Mouse (Mus musculus) MEL (cell line): Measurements from ENCODE around the gene Ap1m1. TPM values are rescaled to one million over a fixed set of nuclear protein-coding genes. Genes with fewer than 3 reads are reported as not detected.
A peak's percentile ranks its signal among the peaks of the same experiment; 100 is the strongest.

Source experiments
- DNase-seq: peaks from one replicate; pipeline ENCODE4 v3.0.0; 2011; ENCODE audit warnings: low read depth, low spot score
- H3K27ac ChIP-seq: 2 replicates; pipeline ENCODE4 v1.5.1; 2012; ENCODE audit warnings: low read depth, mild to moderate bottlenecking, control low read depth, low read length, moderate library complexity; ENCODE audit not compliant: control insufficient read depth
- H3K27me3 ChIP-seq, 2 experiments: fragments of 150-350 bp in 1 of 2; sonication (generic) in 1 of 2; 2 replicates each; pipeline ENCODE4 v1.6.1; 2012; ENCODE audit warnings: low read length in 2 of 2, mild to moderate bottlenecking in 2 of 2, improper control_type of control experiment in 1 of 2, moderate library complexity in 1 of 2; ENCODE audit not compliant: insufficient read depth in 2 of 2, control insufficient read depth in 1 of 2
- H3K36me3 ChIP-seq, 2 experiments: 2 replicates each; pipeline ENCODE4 v1.6.1; 2012 to 2014; ENCODE audit warnings: low read length in 2 of 2, improper control_type of control experiment in 1 of 2, inconsistent platforms in 1 of 2, mild to moderate bottlenecking in 1 of 2; ENCODE audit not compliant: insufficient read depth in 2 of 2, control insufficient read depth in 1 of 2
- H3K4me1 ChIP-seq, 2 experiments: fragments of 150-350 bp in 1 of 2; sonication (generic) in 1 of 2; 2 replicates each; pipeline ENCODE4 v1.6.1; 2012; ENCODE audit warnings: low read length in 2 of 2, improper control_type of control experiment in 1 of 2, mild to moderate bottlenecking in 1 of 2; ENCODE audit not compliant: insufficient read depth in 2 of 2, control insufficient read depth in 1 of 2
- H3K4me3 ChIP-seq, 2 experiments: fragments of 150-350 bp in 1 of 2; sonication (generic) in 1 of 2; 2 replicates each; pipeline ENCODE4 v1.5.1; 2012; ENCODE audit warnings: low read depth in 2 of 2, low read length in 2 of 2, mild to moderate bottlenecking in 2 of 2, moderate library complexity in 2 of 2, control low read depth in 1 of 2, improper control_type of control experiment in 1 of 2; ENCODE audit not compliant: control insufficient read depth in 1 of 2, insufficient read depth in 1 of 2
- H3K79me2 ChIP-seq: 2 replicates; pipeline ENCODE4 v1.6.1; 2012; ENCODE audit warnings: mild to moderate bottlenecking, low read length, moderate library complexity; ENCODE audit not compliant: control insufficient read depth, poor library complexity, insufficient read depth
- H3K9ac ChIP-seq: 2 replicates; pipeline ENCODE4 v1.6.1; 2012; ENCODE audit warnings: low read depth, mild to moderate bottlenecking, control low read depth, low read length, moderate library complexity; ENCODE audit not compliant: control insufficient read depth, poor library complexity, severe bottlenecking
- H3K9me3 ChIP-seq: fragments of 150-350 bp; sonication (generic); replicated peaks from 2 replicates; pipeline ENCODE4 v1.6.1; 2012; ENCODE audit warnings: mild to moderate bottlenecking, low read length, improper control_type of control experiment, moderate library complexity; ENCODE audit not compliant: insufficient read depth
- BHLHE40 ChIP-seq: IDR thresholded peaks from 2 replicates; pipeline ENCODE4 v1.6.1; 2012; ENCODE audit warnings: low read depth, mild to moderate bottlenecking, inconsistent platforms, low read length, improper control_type of control experiment, borderline replicate concordance
- CHD1 ChIP-seq: IDR thresholded peaks from 2 replicates; pipeline ENCODE4 v1.6.1; 2012; ENCODE audit warnings: low read depth, mild to moderate bottlenecking, inconsistent platforms, low read length, improper control_type of control experiment
- CHD2 ChIP-seq: IDR thresholded peaks from 2 replicates; pipeline ENCODE4 v1.6.1; 2011; ENCODE audit warnings: low read length, improper control_type of control experiment
- CTCF ChIP-seq, 3 experiments: IDR thresholded peaks in 2 of 3; conservative IDR thresholded peaks in 1 of 3; 2 replicates each; pipeline ENCODE4 v1.5.1; 2011 to 2012; ENCODE audit warnings: low read length in 3 of 3, low read depth in 2 of 3, mild to moderate bottlenecking in 2 of 3, improper control_type of control experiment in 1 of 3, inconsistent platforms in 1 of 3, mixed read lengths in 1 of 3, moderate library complexity in 1 of 3; ENCODE audit not compliant: control insufficient read depth in 1 of 3, insufficient read depth in 1 of 3, poor library complexity in 1 of 3, severe bottlenecking in 1 of 3
- E2F4 ChIP-seq: IDR thresholded peaks from 2 replicates; pipeline ENCODE4 v1.6.1; 2011; ENCODE audit warnings: low read depth, low read length, improper control_type of control experiment, borderline replicate concordance
- ELF1 ChIP-seq: IDR thresholded peaks from 2 replicates; pipeline ENCODE4 v1.6.1; 2014; ENCODE audit warnings: low read depth, mild to moderate bottlenecking, inconsistent platforms, low read length, improper control_type of control experiment, moderate library complexity
- EP300 ChIP-seq, 2 experiments: IDR thresholded peaks; 2 replicates each; pipeline ENCODE4 v1.6.1; 2011; ENCODE audit warnings: improper control_type of control experiment in 2 of 2, low read length in 2 of 2, low read depth in 1 of 2, mild to moderate bottlenecking in 1 of 2
- GATA1 ChIP-seq: IDR thresholded peaks from 2 replicates; pipeline ENCODE4 v1.6.1; 2011; ENCODE audit warnings: low read depth, low read length, improper control_type of control experiment
- HCFC1 ChIP-seq: IDR thresholded peaks from 2 replicates; pipeline ENCODE4 v1.6.1; 2012; ENCODE audit warnings: low read depth, mild to moderate bottlenecking, inconsistent platforms, low read length, improper control_type of control experiment, moderate library complexity
- JUND ChIP-seq: IDR thresholded peaks from 2 replicates; pipeline ENCODE4 v1.6.1; 2011; ENCODE audit warnings: low read depth, mild to moderate bottlenecking, improper control_type of control experiment, low read length
- KAT2A ChIP-seq: conservative IDR thresholded peaks from 2 replicates; pipeline ENCODE4 v1.6.1; 2012; ENCODE audit warnings: low read depth, low read length, improper control_type of control experiment, inconsistent platforms
- MAFK ChIP-seq: IDR thresholded peaks from 2 replicates; pipeline ENCODE4 v1.6.1; 2011; ENCODE audit warnings: low read depth, mild to moderate bottlenecking, low read length, improper control_type of control experiment, borderline replicate concordance
- MAX ChIP-seq: IDR thresholded peaks from 2 replicates; pipeline ENCODE4 v1.6.1; 2011; ENCODE audit warnings: low read length, improper control_type of control experiment
- MEF2A ChIP-seq: IDR thresholded peaks from 2 replicates; pipeline ENCODE4 v1.6.1; 2014; ENCODE audit warnings: low read depth, mild to moderate bottlenecking, inconsistent platforms, low read length, improper control_type of control experiment; ENCODE audit not compliant: poor library complexity, insufficient replicate concordance, severe bottlenecking; ENCODE audit errors: extremely low read depth
- MXI1 ChIP-seq: IDR thresholded peaks from 2 replicates; pipeline ENCODE4 v1.6.1; 2011; ENCODE audit warnings: mild to moderate bottlenecking, low read depth, low read length, improper control_type of control experiment
- MYC ChIP-seq: IDR thresholded peaks from 2 replicates; pipeline ENCODE4 v1.6.1; 2011; ENCODE audit warnings: low read depth, mild to moderate bottlenecking, low read length, improper control_type of control experiment, moderate library complexity
- NELFE ChIP-seq: IDR thresholded peaks from 2 replicates; pipeline ENCODE4 v1.6.1; 2011; ENCODE audit warnings: low read depth, low read length, improper control_type of control experiment
- POLR2A ChIP-seq, 2 experiments: IDR thresholded peaks; 2 replicates each; pipeline ENCODE4 v1.6.1; 2011 to 2012; ENCODE audit warnings: low read length in 2 of 2, mild to moderate bottlenecking in 2 of 2, control low read depth in 1 of 2, improper control_type of control experiment in 1 of 2, low read depth in 1 of 2, moderate library complexity in 1 of 2; ENCODE audit not compliant: control insufficient read depth in 1 of 2, insufficient read depth in 1 of 2, poor library complexity in 1 of 2
- RAD21 ChIP-seq: IDR thresholded peaks from 2 replicates; pipeline ENCODE4 v1.6.1; 2011; ENCODE audit warnings: mild to moderate bottlenecking, low read depth, low read length, improper control_type of control experiment
- RCOR1 ChIP-seq: IDR thresholded peaks from 2 replicates; pipeline ENCODE4 v1.6.1; 2012; ENCODE audit warnings: low read depth, mild to moderate bottlenecking, inconsistent platforms, low read length, improper control_type of control experiment
- SIN3A ChIP-seq: IDR thresholded peaks from 2 replicates; pipeline ENCODE4 v1.6.1; 2012; ENCODE audit warnings: low read length, improper control_type of control experiment, inconsistent platforms
- SMC3 ChIP-seq: IDR thresholded peaks from 2 replicates; pipeline ENCODE4 v1.6.1; 2011; ENCODE audit warnings: low read depth, low read length, improper control_type of control experiment
- TAL1 ChIP-seq: IDR thresholded peaks from 2 replicates; pipeline ENCODE4 v1.6.1; 2012; ENCODE audit warnings: mild to moderate bottlenecking, inconsistent platforms, low read length, moderate library complexity, mixed read lengths
- TCF12 ChIP-seq: IDR thresholded peaks from 2 replicates; pipeline ENCODE4 v1.6.1; 2014; ENCODE audit warnings: low read depth, mild to moderate bottlenecking, inconsistent platforms, low read length, improper control_type of control experiment, moderate library complexity
- USF1 ChIP-seq: IDR thresholded peaks from 2 replicates; pipeline ENCODE4 v1.6.1; 2014; ENCODE audit warnings: low read depth, mild to moderate bottlenecking, inconsistent platforms, low read length, improper control_type of control experiment, moderate library complexity
- USF2 ChIP-seq, 2 experiments: IDR thresholded peaks; 2 replicates each; pipeline ENCODE4 v1.6.1; 2011 to 2012; ENCODE audit warnings: improper control_type of control experiment in 2 of 2, low read length in 2 of 2, borderline replicate concordance in 1 of 2, inconsistent platforms in 1 of 2, low read depth in 1 of 2, mild to moderate bottlenecking in 1 of 2; ENCODE audit not compliant: insufficient read depth in 1 of 2
- ZC3H11A ChIP-seq: IDR thresholded peaks from 2 replicates; pipeline ENCODE4 v1.6.1; 2012; ENCODE audit warnings: low read depth, mild to moderate bottlenecking, inconsistent platforms, low read length, improper control_type of control experiment
- ZKSCAN1 ChIP-seq: IDR thresholded peaks from 2 replicates; pipeline ENCODE4 v1.6.1; 2012; ENCODE audit warnings: low read depth, mild to moderate bottlenecking, inconsistent platforms, low read length, improper control_type of control experiment, moderate library complexity
- ZMIZ1 ChIP-seq: IDR thresholded peaks from 2 replicates; pipeline ENCODE4 v1.6.1; 2012; ENCODE audit warnings: low read depth, mild to moderate bottlenecking, inconsistent platforms, low read length, improper control_type of control experiment, moderate library complexity
- polyA plus RNA-seq, 2 experiments: library from polyadenylated mRNA; stranded (reverse) in 1 of 2; unstranded in 1 of 2; fragments of >175 nt in 1 of 2; fragments of >200 nt in 1 of 2; gene quantifications; 2 replicates each; pipeline versions ENCODE4 v1.2.1 to v1.2.4; 2012; ENCODE audit warnings: low replicate concordance in 2 of 2, low read depth in 1 of 2; ENCODE audit not compliant: insufficient read length in 2 of 2, insufficient read depth in 1 of 2, missing spikeins in 1 of 2
- total RNA-seq: library from RNA; depleted of rRNA; stranded (reverse); fragments of 300-350 nt; gene quantifications from 2 replicates; pipeline ENCODE4 v1.2.3, GENCODE M21; 2012

Gene Ap1m1
- total and polyA plus RNA-seq, 3 experiments: 47.4 to 117 TPM; not detected in 1

DNA sequence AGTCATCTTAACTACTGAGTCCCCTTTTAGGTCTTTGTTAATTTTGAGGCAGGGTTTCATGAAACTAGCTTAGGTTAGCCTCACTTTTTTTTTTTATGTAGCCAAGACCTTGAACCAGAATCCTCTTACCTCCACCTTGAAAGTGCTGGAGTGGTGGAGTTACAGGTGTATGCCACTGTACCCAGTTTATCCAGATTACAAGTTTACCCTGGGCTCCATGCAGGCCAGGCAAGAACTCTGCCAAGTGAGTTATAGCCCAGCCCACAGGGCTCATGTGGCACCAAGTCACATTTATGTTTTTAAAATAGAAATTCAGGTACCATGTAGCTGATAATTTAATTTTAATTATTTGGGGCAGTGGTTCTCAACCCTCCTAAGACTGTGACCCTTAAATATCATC, 21.6 kb downstream of the Ap1m1 start:
- no peak overlapping the region for H3K27ac ChIP-seq
- no peaks in the 10 kb centered on the region for H3K36me3 ChIP-seq
- H3K27me3 ChIP-seq: no peaks in the 10 kb centered on the region
- no peak overlapping the region for H3K9ac ChIP-seq
- no peaks in the 10 kb centered on the region for H3K4me1 ChIP-seq
- no peaks in the 10 kb centered on the region for H3K79me2 ChIP-seq
- H3K9me3 ChIP-seq: no peaks in the 10 kb centered on the region
- DNase-seq: no peak
- TF ChIP-seq ZMIZ1 (no peak), CTCF (IDR thresholded peaks at IDR 0.05 in 2 of 3, conservative IDR thresholded peaks at IDR 0.05 in 1 of 3; ENCODE audit: control insufficient read depth in 1 of 3, insufficient read depth in 1 of 3, low read depth in 2 of 3, low read length in 3 of 3, poor library complexity in 1 of 3, severe bottlenecking in 1 of 3) (no peak), ZKSCAN1 (no peak), CHD2 (no peak), KAT2A (no peak), USF1 (no peak), ELF1 (no peak), ZC3H11A (no peak), E2F4 (no peak), TCF12 (no peak), CHD1 (no peak), GATA1 (no peak)
- TF ChIP-seq, all 39 proteins: peak for 0
- H3K4me3 ChIP-seq: no peak overlapping the region

- no peak for DNase-seq
- H3K36me3 ChIP-seq: no peaks in the 10 kb centered on the region
These were observed 22.1 kb downstream of the Ap1m1 start for GRCm38 (mm10) chr8:72261872-72262271.

More at GRCm38 (mm10) chr8:72261872-72262271, 22.1 kb downstream of the Ap1m1 start:
- H3K4me1 ChIP-seq: no peaks in the 10 kb centered on the region
- H3K4me3 ChIP-seq: no peak overlapping the region
- H3K27ac ChIP-seq: no peak overlapping the region
- no peak overlapping the region for H3K9ac ChIP-seq
- no peaks in the 10 kb centered on the region for H3K79me2 ChIP-seq
- H3K27me3 ChIP-seq: no peaks in the 10 kb centered on the region
- no peaks in the 10 kb centered on the region for H3K9me3 ChIP-seq
- TF ChIP-seq ZMIZ1 (no peak), MEF2A (no peak), MXI1 (no peak), USF2 (IDR thresholded peaks at IDR 0.05; ENCODE audit: borderline replicate concordance in 1 of 2, insufficient read depth in 1 of 2, low read depth in 1 of 2, low read length in 2 of 2) (no peak), E2F4 (no peak), TAL1 (no peak), ZKSCAN1 (no peak), USF1 (no peak), MYC (no peak), BHLHE40 (no peak), MAX (no peak), JUND (no peak), GATA1 (no peak), RCOR1 (no peak), HCFC1 (no peak), ZC3H11A (no peak), MAFK (no peak), SIN3A (no peak), NELFE (no peak), EP300 (IDR thresholded peaks at IDR 0.05; ENCODE audit: low read depth in 1 of 2, low read length in 2 of 2) (no peak), CTCF (IDR thresholded peaks at IDR 0.05 in 2 of 3, conservative IDR thresholded peaks at IDR 0.05 in 1 of 3; ENCODE audit: control insufficient read depth in 1 of 3, insufficient read depth in 1 of 3, low read depth in 2 of 3, low read length in 3 of 3, poor library complexity in 1 of 3, severe bottlenecking in 1 of 3) (peak in 2 of 3 experiments; percentile 8 to 14; a peak in 1 of 6 replicates), SMC3 (peak; percentile 41), RAD21 (peak; percentile 24), POLR2A (IDR thresholded peaks at IDR 0.05; ENCODE audit: control insufficient read depth in 1 of 2, insufficient read depth in 1 of 2, low read depth in 1 of 2, low read length in 2 of 2, poor library complexity in 1 of 2) (no peak)
